Mouse (Mus musculus): ENCODE measurements around the gene Rps12.

GRCm38 (mm10) chr10:23826516-23826915 lies 39.4 kb upstream of the Rps12 start:
- no peak for TF ChIP-seq TAL1 (IDR thresholded peaks at IDR 0.05; ENCODE audit: low read length)
- TF ChIP-seq ZKSCAN1 (IDR thresholded peaks at IDR 0.05; ENCODE audit: low read depth, low read length): no peak
- no peak for TF ChIP-seq CTCF (IDR thresholded peaks at IDR 0.05 in 2 of 3, conservative IDR thresholded peaks at IDR 0.05 in 1 of 3; ENCODE audit: control insufficient read depth in 1 of 3, insufficient read depth in 1 of 3, low read depth in 2 of 3, low read length in 3 of 3, poor library complexity in 1 of 3, severe bottlenecking in 1 of 3)
- TF ChIP-seq POLR2A (IDR thresholded peaks at IDR 0.05; ENCODE audit: control insufficient read depth in 1 of 2, insufficient read depth in 1 of 2, low read depth in 1 of 2, low read length in 2 of 2, poor library complexity in 1 of 2): no peak
- TF ChIP-seq POLR2AphosphoS2 (IDR thresholded peaks at IDR 0.05; ENCODE audit: low read length): no peak
- TF ChIP-seq TCF12 (IDR thresholded peaks at IDR 0.05; ENCODE audit: low read depth, low read length): no peak
- TF ChIP-seq ZNF384 (IDR thresholded peaks at IDR 0.05; ENCODE audit: low read depth, low read length): no peak
- TF ChIP-seq CHD2 (IDR thresholded peaks at IDR 0.05; ENCODE audit: low read length): no peak
- TF ChIP-seq NRF1 (IDR thresholded peaks at IDR 0.05; ENCODE audit: insufficient read depth, low read depth, low read length, poor library complexity, severe bottlenecking): no peak
- no peak for TF ChIP-seq HCFC1 (IDR thresholded peaks at IDR 0.05; ENCODE audit: low read depth, low read length)
- TF ChIP-seq ELF1 (IDR thresholded peaks at IDR 0.05; ENCODE audit: low read depth, low read length): no peak
- no peak for TF ChIP-seq TBP (IDR thresholded peaks at IDR 0.05; ENCODE audit: low read depth, low read length)
- no peak for TF ChIP-seq CHD1 (IDR thresholded peaks at IDR 0.05; ENCODE audit: low read depth, low read length)
- no peak for TF ChIP-seq RCOR1 (IDR thresholded peaks at IDR 0.05; ENCODE audit: low read depth, low read length)
